Comparison of ENCODE assay signal across 9 mouse cellular contexts in the genomic region with DNA sequence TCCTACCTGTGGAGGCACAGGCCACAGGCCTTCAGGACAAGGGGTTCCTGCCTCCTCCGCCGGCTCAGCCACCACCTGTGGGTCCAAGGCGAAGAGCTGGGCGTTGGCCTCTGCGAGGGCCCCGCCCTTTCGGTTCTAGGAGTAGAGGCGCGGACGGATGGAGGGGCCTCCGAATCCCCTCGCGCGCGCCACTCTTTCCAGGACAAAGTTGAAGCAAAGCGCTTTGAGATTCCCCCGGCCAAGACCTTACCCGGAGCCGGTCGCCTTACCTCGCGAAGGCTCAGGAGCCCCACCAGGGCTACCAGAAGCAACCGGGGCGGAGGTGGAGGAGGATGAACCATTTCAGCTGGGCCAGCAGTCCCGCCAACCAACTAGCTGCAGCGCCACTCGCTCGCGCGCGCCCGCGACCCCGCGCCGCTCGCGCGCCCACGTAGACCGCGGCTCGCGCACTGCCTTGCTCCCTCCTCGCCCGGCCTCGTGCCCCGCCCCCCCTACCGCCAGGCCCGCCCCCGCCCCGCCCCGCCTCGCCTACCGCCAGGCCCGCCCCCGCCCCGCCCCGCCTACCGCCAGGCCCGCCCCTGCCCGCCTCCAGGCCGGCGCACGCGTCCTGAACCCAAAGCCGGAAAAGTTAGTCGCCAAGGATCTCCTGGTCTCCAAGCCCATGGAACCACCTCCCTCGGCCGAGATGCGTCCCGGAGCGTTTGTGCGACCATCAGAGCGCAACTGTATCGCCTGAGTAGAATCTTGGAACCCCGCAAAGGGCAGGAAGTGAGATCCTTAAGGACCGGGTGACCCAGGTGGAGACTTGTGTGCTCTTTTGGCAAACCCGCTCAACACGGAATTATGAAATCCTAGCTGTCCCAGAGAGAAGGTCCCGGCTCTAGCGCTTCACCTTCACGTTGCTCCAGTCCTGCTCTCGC. TPM values are rescaled to one million over a fixed set of nuclear protein-coding genes. Genes with fewer than 3 reads are reported as not detected.
DNase-seq lines count a peak whose midpoint lies in the region; ATAC-seq and TF ChIP-seq lines count a peak whose summit lies in the region.
"Had no signal": no experiment of that assay in that cellular context is flagged by ENCODE, and none has a peak within 500 bp of the region (broad histone marks: within the 10 kb centered on the region; RNA-seq: fewer than 3 reads in every experiment).

No protein-coding gene starts in this region.

- ATAC-seq in G1E (ENCODE audit: extremely low read depth, insufficient number of reproducible peaks, low FRiP score, poor library complexity, severe bottlenecking), result peak; percentile 51
- peak; percentile 75 for ATAC-seq in heart, postnatal 0 days (ENCODE audit: insufficient read depth, low read depth)

- WGBS in heart, postnatal 0 days, result under 1% methylated on average over 64 of the region's 84 CpGs

- H3K4me2 ChIP-seq in heart, postnatal 0 days (ENCODE audit: low read depth, low read length), result peak overlapping the region; percentile 81

- DNase-seq in G1E (ENCODE audit: low spot score), result peak; percentile 76
- peak; percentile 85 for DNase-seq in brain, adult 2 months (ENCODE audit: low read depth, low spot score)
- DNase-seq in heart, postnatal 0 days (ENCODE audit: low spot score), result peak; percentile 87
- peak; percentile 95 for DNase-seq in kidney, postnatal 14 days
- DNase-seq in lung, postnatal 14 days, result peak; percentile 90
- peak; percentile 69 for DNase-seq in retina, adult 2 months (ENCODE audit: low read depth, low spot score)
- peak; percentile 73 for DNase-seq in urinary bladder, adult 2 months (ENCODE audit: low spot score)

- H3K27me3 ChIP-seq in G1E (ENCODE audit: insufficient read depth, low read length), result peaks cover 35% of the 10 kb centered on the region
- H3K27me3 ChIP-seq in erythroblast, embryonic 14.5 days (ENCODE audit: control insufficient read depth), result peaks cover 52% of the 10 kb centered on the region
- peaks cover 5% of the 10 kb centered on the region; the same call in 1 of the 2 replicates for H3K27me3 ChIP-seq in heart, postnatal 0 days (ENCODE audit: control insufficient read depth, insufficient read depth, low read length)

- TF ChIP-seq CTCF in G1E (IDR thresholded peaks at IDR 0.05; ENCODE audit: low read depth, low read length), result no peak
- TF ChIP-seq CTCF in heart, postnatal 0 days (IDR thresholded peaks at IDR 0.05; ENCODE audit: low read depth), result no peak

- H3K4me3 ChIP-seq in G1E (ENCODE audit: low read depth, low read length), result peak overlapping the region; percentile 78
- peak overlapping the region; percentile 83 for H3K4me3 ChIP-seq in erythroblast, embryonic 14.5 days (replicated peaks)
- H3K4me3 ChIP-seq in heart, postnatal 0 days (ENCODE audit: low read depth, low read length), result peak overlapping the region; percentile 69

- peak overlapping the region; percentile 62 for H3K9ac ChIP-seq in heart, postnatal 0 days (replicated peaks; ENCODE audit: low read depth, low read length)

- H3K36me3 ChIP-seq in G1E (replicated peaks), result peaks cover 19% of the 10 kb centered on the region
- H3K36me3 ChIP-seq in erythroblast, embryonic 14.5 days (ENCODE audit: control insufficient read depth), result no peaks in the 10 kb centered on the region
- H3K36me3 ChIP-seq in heart, postnatal 0 days (replicated peaks; ENCODE audit: control insufficient read depth, insufficient read depth, low read length), result no peaks in the 10 kb centered on the region

- peaks cover 46% of the 10 kb centered on the region for H3K4me1 ChIP-seq in G1E (ENCODE audit: insufficient read depth, low read depth, low read length)
- peaks cover 45% of the 10 kb centered on the region for H3K4me1 ChIP-seq in erythroblast, embryonic 14.5 days (ENCODE audit: control insufficient read depth)
- H3K4me1 ChIP-seq in heart, postnatal 0 days (ENCODE audit: control insufficient read depth, insufficient read depth), result peaks cover 30% of the 10 kb centered on the region

- TF ChIP-seq EP300 in heart, postnatal 0 days (IDR thresholded peaks at IDR 0.05; ENCODE audit: low read depth), result no peak

- H3K27ac ChIP-seq in heart, postnatal 0 days (ENCODE audit: low read depth), result peak overlapping the region; percentile 70

- H3K9me3 ChIP-seq in G1E (replicated peaks), result no peaks in the 10 kb centered on the region
- peaks cover 9% of the 10 kb centered on the region for H3K9me3 ChIP-seq in erythroblast, embryonic 14.5 days (ENCODE audit: control insufficient read depth, low read length)
- no peaks in the 10 kb centered on the region for H3K9me3 ChIP-seq in heart, postnatal 0 days (replicated peaks; ENCODE audit: control insufficient read depth, low read length)

RNA-seq across cellular contexts. Expression of a gene that starts 1.8 kb away (rescaled TPM):
- total RNA-seq in G1E (2014; fragmentation: Nextera tagmentation) (0.30 TPM in 1 of 2 replicates, not detected in the other), G1E (2017) (0.12 and 0.27 TPM in 2 replicates)
- 0.29 and 0.34 TPM in 2 replicates for polyA plus RNA-seq in G1E (2012)
- polyA plus RNA-seq in erythroblast, embryonic 14.5 days (2012), result 0.01 TPM in 2 replicates
- 2.1 and 4.4 TPM in 2 replicates for total RNA-seq in heart, postnatal 0 days (2014; rRNA removed; ENCODE audit: low replicate concordance)
- polyA plus RNA-seq in heart, postnatal 0 days (2015; fragmentation: Nextera tagmentation; extraction: Ambion mirVana), result 0.86 and 1.2 TPM in 2 replicates
- polyA plus RNA-seq in urinary bladder, adult 2 months (2012; rRNA removed), result 0.71 and 1.1 TPM in 2 replicates

RNA-seq across cellular contexts. Expression of a gene that starts 2.6 kb away (rescaled TPM):
- 1.4 and 7.0 TPM in 2 replicates for total RNA-seq in G1E (2014; fragmentation: Nextera tagmentation)
- total RNA-seq in G1E (2017), result 0.71 and 1.4 TPM in 2 replicates
- polyA plus RNA-seq in G1E (2012), result 5.4 and 6.0 TPM in 2 replicates
- 1.3 and 2.4 TPM in 2 replicates for polyA plus RNA-seq in erythroblast, embryonic 14.5 days (2012)
- 13.3 and 14.5 TPM in 2 replicates for total RNA-seq in heart, postnatal 0 days (2014; rRNA removed; ENCODE audit: low replicate concordance)
- 22.5 and 23.8 TPM in 2 replicates for polyA plus RNA-seq in heart, postnatal 0 days (2015; fragmentation: Nextera tagmentation; extraction: Ambion mirVana)
- 20.9 and 21.0 TPM in 2 replicates for polyA plus RNA-seq in urinary bladder, adult 2 months (2012; rRNA removed)

RNA-seq across cellular contexts. Expression of a gene that starts 5.8 kb away (rescaled TPM):
- not detected in 2 replicates for total RNA-seq in G1E (2014; fragmentation: Nextera tagmentation)
- total RNA-seq in G1E (2017), result 0.12 and 0.38 TPM in 2 replicates
- polyA plus RNA-seq in G1E (2012), result not detected in 2 replicates
- not detected in 2 replicates for polyA plus RNA-seq in erythroblast, embryonic 14.5 days (2012)
- not detected in 2 replicates for total RNA-seq in heart, postnatal 0 days (2014; rRNA removed; ENCODE audit: low replicate concordance)
- polyA plus RNA-seq in heart, postnatal 0 days (2015; fragmentation: Nextera tagmentation; extraction: Ambion mirVana), result 0.08 TPM in 1 of 2 replicates, not detected in the other
- polyA plus RNA-seq in urinary bladder, adult 2 months (2012; rRNA removed), result not detected in 2 replicates
- total RNA-seq: left cerebral cortex, postnatal 14 days had no signal

RNA-seq across cellular contexts. Expression of a gene that starts 19.8 kb away (rescaled TPM):
- total RNA-seq in G1E (2014; fragmentation: Nextera tagmentation) (42.8 and 51.4 TPM in 2 replicates), G1E (2017) (9.5 and 9.6 TPM in 2 replicates)
- polyA plus RNA-seq in G1E (2012), result 90.7 and 98.0 TPM in 2 replicates
- polyA plus RNA-seq in erythroblast, embryonic 14.5 days (2012), result 4.5 and 4.9 TPM in 2 replicates
- 57.7 and 63.4 TPM in 2 replicates for total RNA-seq in heart, postnatal 0 days (2014; rRNA removed; ENCODE audit: low replicate concordance)
- 5.5 and 6.2 TPM in 2 replicates for polyA plus RNA-seq in heart, postnatal 0 days (2015; fragmentation: Nextera tagmentation; extraction: Ambion mirVana)
- 24.7 and 37.0 TPM in 2 replicates for polyA plus RNA-seq in urinary bladder, adult 2 months (2012; rRNA removed)

RNA-seq across cellular contexts. Expression of a gene that starts 23.7 kb away (rescaled TPM):
- 1.3 TPM in 1 of 2 replicates, not detected in the other for total RNA-seq in G1E (2014; fragmentation: Nextera tagmentation)
- total RNA-seq in G1E (2017), result 0.12 TPM in 1 of 2 replicates, not detected in the other
- polyA plus RNA-seq in G1E (2012), result 0.36 and 0.41 TPM in 2 replicates
- 0.09 and 0.19 TPM in 2 replicates for polyA plus RNA-seq in erythroblast, embryonic 14.5 days (2012)
- total RNA-seq in heart, postnatal 0 days (2014; rRNA removed; ENCODE audit: low replicate concordance), result 6.4 and 9.9 TPM in 2 replicates
- polyA plus RNA-seq in heart, postnatal 0 days (2015; fragmentation: Nextera tagmentation; extraction: Ambion mirVana), result 2.6 and 2.7 TPM in 2 replicates
- 21.8 and 22.3 TPM in 2 replicates for polyA plus RNA-seq in urinary bladder, adult 2 months (2012; rRNA removed)

Comparison
In these comparisons a context has a peak if more than half of its experiments do, and no peak if none do; other contexts are left out.
1. Peak in every context shown above with its lines: DNase-seq, ATAC-seq, H3K4me3 ChIP-seq and H3K27ac ChIP-seq.